Mouse (Mus musculus): ENCODE measurements around the gene Socs3.

GRCm38 (mm10) chr11:117939741-117940285 lies 30.0 kb downstream of the Socs3 start:
- TF ChIP-seq CTCF (conservative IDR thresholded peaks at IDR 0.05; ENCODE audit: low read length) (no peak), NANOG (IDR thresholded peaks at IDR 0.05; ENCODE audit: borderline replicate concordance, low read length) (no peak), POU5F1 (IDR thresholded peaks at IDR 0.05; ENCODE audit: borderline replicate concordance, low read length) (no peak)
